Mouse (Mus musculus): ENCODE measurements around the gene Rims3. TPM values are rescaled to one million over a fixed set of nuclear protein-coding genes. Genes with fewer than 3 reads are reported as not detected.
A peak's percentile ranks its signal among the peaks of the same experiment; 100 is the strongest.

The Rims3 gene
- total RNA-seq, 2 experiments from 2014 or later = 175 to 181 TPM

DNA sequence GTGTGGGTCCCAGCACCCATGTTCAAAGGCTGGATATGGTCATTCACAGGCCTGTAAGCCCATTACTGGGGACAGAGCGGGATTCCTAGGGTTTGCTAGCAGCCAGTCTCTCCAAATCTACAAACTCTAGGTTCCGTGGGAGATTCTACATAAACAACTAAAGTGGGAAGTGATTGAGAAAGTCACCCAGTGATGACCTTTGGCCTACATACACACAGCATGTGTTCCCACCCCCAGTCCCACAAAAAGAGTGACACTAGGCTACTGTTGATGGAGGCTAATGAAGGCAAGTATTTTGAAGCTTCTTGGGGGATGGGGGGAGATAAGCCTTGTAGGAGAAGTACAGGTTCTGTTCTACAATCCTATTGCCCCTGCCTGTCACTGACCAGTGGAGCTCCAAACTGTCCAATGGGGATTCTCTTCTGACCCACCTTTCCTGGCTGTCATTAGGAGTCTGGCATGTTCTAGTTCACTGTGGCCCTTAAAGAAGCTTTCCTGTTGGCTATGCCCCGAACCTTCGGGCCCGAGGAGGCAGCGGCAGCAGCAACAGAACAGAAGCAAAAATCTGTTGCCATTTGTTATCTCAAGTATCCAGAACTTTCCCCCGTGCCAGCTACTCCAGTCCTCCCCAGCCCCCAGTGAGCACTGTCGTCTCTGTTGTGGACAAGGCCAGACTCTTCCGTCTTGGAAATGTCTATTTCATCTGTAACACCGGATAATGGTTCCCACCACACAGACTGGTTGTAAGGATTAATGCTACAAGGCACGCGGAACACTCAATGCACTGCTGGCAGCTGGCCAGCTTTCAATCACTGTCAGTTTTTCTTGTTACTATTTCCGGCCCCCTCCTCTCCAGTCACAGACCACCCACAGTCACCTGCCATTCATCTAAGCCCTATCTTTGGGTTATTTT is 30.8 kb downstream of the Rims3 start:
- Histone ChIP-seq H3K27ac (no peak overlapping the region), H3K4me3 (no peak overlapping the region)
- DNase-seq (ENCODE audit: extremely low spot score in 1 of 2, low spot score in 2 of 2) = no peak
- no peak for TF ChIP-seq CTCF (IDR thresholded peaks at IDR 0.05)
- intact Hi-C loops (cut with DNase I) = no loop called here

DNA sequence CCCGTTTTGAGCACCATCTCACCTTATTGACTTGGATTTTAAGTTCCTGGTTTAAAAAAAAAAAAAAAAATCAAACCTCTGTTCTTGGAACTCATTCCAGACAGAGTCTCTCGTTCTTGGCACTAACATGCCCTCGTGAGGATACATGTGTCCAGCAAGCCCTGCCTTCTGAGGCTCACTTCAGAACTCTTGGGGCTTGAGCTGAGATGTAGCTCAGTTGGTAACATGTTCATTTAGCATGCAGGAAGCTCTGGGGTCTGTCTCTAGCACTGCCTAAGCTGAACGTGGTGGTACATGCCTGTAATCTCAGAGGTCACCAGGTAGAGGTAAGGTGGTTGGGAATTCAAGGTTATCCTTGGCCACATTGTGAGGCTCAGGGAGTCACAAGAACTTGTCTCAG is 31.5 kb downstream of the Rims3 start:
- intact Hi-C loops (cut with DNase I) = no loop called here

DNA sequence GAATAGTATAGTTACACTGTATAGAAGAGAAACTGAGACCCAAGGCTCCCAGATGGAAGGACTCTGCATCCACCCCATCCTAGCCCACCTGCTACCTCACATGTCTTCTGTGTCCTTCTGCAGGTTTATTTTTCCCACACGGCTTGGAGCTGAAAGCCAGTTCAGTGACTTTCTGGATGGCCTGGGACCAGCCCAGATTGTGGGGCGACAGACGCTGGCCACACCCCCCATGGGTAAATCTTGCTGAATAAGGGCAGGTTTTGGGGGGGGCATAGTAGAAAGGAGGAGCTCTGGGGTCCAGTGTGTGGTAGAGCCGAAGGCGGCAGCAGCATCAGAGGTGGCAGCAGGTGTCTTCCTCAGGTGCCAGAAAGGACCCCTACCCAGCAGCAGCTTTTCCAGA is 32.2 kb downstream of the Rims3 start:
- no peak overlapping the region for H3K4me3 ChIP-seq
- intact Hi-C loops (cut with DNase I) = loop anchor here (1.0 kb wide), 1 partner anchor 36 kb away; no protein-coding TSS in a partner anchor
- DNase-seq (ENCODE audit: extremely low spot score in 1 of 2, low spot score in 2 of 2) = no peak
- no peak for TF ChIP-seq CTCF (IDR thresholded peaks at IDR 0.05)
- H3K27ac ChIP-seq = no peak overlapping the region

More for the DNA sequence above, 31.5 kb downstream of the Rims3 start:
- H3K4me3 ChIP-seq = no peak overlapping the region
- no peak for DNase-seq (ENCODE audit: extremely low spot score in 1 of 2, low spot score in 2 of 2)
- H3K27ac ChIP-seq = no peak overlapping the region
- no peak for TF ChIP-seq CTCF (IDR thresholded peaks at IDR 0.05)

DNA sequence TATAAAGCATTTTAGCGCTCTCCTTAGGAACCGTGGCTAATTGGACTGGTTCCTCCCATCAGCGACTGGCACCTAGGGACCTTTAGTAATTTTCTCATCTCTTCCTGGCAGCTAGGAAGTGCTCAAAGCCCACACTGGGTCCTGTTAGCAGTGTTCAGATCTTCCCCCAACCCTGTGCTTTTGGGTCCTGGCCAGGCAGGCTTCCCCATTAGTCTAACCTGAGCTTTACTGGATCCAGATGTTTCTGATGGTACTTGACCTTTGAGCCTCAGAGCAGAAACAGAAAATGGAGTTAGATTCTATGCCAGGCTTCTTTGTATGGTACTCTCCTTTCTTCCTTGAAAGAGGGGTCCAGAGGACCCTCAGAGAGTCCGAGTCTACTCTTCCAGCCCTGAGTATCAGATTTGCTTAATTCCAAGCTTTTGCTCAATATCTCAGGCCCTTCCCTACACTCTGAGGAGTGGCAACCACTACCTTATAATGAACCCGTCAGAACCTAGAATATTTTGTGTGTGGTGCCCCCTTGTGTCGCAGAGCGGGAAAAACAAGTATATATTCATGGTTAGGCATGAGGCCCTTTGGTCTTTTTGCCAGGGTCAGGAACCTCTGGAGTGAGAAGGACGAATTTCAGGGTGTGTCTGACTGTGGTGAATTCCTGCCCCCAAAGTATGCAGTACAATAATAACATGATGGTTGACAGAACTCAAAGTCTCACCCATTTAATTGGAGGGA is 32.9 kb downstream of the Rims3 start:
- intact Hi-C loops (cut with DNase I) = loop anchor here (1.0 kb wide), 1 partner anchor 36 kb away; no protein-coding TSS in a partner anchor
- Histone ChIP-seq H3K27ac (no peak overlapping the region), H3K4me3 (no peak overlapping the region)
- peak; percentile 56 to 65 for DNase-seq (ENCODE audit: extremely low spot score in 1 of 2, low spot score in 2 of 2)
- peak; percentile 72 for TF ChIP-seq CTCF (IDR thresholded peaks at IDR 0.05)

DNA sequence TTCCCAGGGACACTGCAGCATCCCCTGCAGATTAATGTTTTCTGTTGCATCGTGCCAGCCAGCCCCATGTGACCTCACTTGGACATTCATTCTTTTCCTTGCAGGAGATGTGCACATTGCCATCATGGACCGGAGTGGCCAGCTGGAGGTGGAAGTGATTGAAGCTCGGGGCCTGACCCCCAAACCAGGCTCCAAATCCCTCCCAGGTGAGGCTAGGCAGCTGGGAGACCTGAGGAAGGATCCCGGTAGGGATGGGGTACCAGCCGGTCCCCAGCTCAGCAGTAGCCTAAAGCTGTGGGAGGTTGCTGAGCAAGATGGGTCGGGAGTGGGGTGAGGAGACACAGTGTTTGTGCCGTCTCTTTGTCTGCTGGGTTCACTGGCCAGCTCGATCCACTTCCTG is 34.3 kb downstream of the Rims3 start:
- no peak for DNase-seq (ENCODE audit: extremely low spot score in 1 of 2, low spot score in 2 of 2)
- no peak for TF ChIP-seq CTCF (IDR thresholded peaks at IDR 0.05)
- intact Hi-C loops (cut with DNase I) = no loop called here
- no peak overlapping the region for H3K27ac ChIP-seq
- H3K4me3 ChIP-seq = no peak overlapping the region

DNA sequence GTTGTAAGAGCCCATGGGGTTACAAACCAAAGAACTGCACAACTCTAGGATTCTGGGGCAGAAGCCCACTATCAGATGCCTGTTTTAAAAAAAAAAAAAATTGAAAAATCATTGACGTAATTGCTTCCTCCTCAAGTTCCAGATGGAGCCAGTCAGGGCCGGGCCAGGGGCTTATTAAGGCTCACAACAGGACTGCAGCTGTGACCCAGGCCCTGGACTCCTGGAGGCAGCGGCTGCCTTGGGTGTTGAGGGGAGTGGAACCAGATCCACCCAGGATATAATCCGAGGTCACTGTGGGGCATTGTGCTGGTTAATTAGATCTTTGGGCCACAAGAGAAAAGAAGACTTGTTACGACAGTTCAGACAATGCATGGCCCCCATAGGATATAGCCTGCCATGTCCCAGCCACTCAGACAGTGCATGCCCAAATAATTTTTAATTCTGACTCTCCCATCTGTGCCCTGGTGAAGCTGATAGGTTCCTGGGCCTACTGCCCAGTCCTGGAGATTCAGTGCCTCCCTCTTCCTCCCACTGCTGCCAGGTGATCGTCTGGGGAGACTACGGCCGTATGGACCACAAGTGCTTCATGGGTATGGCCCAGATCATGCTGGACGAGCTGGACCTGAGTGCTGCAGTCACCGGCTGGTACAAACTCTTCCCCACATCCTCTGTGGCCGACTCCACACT is 36.3 kb downstream of the Rims3 start:
- intact Hi-C loops (cut with DNase I) = no loop called here
- H3K4me3 ChIP-seq = no peak overlapping the region
- no peak overlapping the region for H3K27ac ChIP-seq
- DNase-seq (ENCODE audit: extremely low spot score in 1 of 2, low spot score in 2 of 2) = no peak
- TF ChIP-seq CTCF (IDR thresholded peaks at IDR 0.05) = no peak

DNA sequence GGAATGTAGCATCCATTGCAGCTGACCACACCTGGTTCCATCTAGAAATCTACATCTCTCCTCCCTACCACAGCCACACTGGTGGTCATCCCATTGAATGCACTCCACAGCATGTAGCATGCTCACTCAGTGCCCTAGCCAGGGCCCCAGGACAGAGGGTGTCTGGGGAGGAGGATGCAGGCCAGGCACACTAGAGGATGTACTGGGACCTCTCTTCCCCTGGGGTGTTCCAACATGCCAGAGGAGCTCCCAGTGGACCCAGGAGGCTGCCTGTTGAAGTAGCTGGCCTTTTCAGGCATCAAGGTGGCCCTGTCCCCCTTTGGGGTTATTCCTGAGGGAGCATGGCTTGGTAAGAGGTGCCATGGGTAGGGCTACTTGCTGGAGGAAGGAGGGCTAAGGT is 37.3 kb downstream of the Rims3 start:
- intact Hi-C loops (cut with DNase I) = no loop called here
- TF ChIP-seq CTCF (IDR thresholded peaks at IDR 0.05) = no peak
- H3K27ac ChIP-seq = peak overlapping the region; percentile 77
- no peak overlapping the region for H3K4me3 ChIP-seq
- DNase-seq (ENCODE audit: extremely low spot score in 1 of 2, low spot score in 2 of 2) = no peak

DNA sequence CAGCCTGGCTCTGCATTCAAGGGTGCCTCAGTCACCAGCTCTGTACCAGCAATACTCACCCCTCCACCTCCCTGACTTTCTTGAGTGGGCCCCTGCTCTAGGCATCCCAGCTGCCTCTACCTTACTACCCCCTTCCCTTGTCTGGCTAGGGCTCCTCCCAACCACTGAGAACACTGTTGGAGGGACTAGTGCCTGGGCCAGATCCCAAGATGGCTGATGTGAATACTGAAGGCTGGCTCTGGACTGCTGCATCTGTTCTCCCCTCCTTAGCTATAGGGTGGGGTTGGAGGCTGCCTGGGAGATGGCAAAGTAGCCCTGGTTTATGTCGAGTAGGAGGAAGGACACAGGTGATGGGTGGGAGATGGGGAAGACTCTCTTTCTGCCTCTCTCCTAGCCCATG is 37.9 kb downstream of the Rims3 start:
- H3K27ac ChIP-seq = peak overlapping the region; percentile 77
- intact Hi-C loops (cut with DNase I) = no loop called here
- TF ChIP-seq CTCF (IDR thresholded peaks at IDR 0.05) = no peak

DNA sequence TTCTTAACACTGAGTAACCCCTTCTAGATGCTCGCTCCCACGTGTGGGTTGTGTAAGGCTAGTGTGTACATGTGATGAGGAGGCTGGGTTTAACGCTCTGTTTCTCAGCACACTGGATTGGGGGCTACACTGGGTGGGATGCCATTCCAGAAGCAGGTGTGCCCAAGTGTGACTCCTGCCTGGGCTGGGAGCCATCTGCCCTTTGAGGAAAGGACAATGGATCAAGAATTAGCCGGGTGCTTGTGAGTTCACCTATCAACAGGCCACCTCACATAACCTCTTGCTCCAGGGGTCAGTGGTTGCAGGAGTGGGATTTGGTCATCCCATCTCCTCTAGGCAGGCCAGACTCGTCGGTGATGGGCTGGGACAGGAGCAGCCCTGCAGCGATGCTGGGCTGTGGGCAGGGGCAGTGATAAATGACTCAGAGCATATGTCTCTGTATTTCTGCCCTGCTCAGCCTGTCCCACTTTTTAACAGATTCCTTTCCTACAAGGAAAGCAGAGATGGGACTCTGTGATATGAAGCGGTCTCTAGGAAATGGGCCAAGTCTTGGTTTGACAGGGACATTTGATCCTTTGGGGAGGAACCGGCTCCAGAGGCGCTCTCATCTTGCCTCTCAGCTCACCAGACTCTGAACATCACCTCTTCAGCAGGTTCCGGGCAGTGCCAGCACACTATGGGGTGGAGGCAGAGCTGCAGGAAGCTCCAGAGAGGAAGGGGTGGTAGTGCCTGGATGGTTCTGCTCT is 39.2 kb downstream of the Rims3 start:
- intact Hi-C loops (cut with DNase I) = no loop called here
- Histone ChIP-seq H3K4me3 (no peak overlapping the region), H3K27ac (peak overlapping the region; percentile 77)
- TF ChIP-seq CTCF (IDR thresholded peaks at IDR 0.05) = no peak
- no peak for DNase-seq (ENCODE audit: extremely low spot score in 1 of 2, low spot score in 2 of 2)

More for the DNA sequence above, 37.9 kb downstream of the Rims3 start:
- no peak for DNase-seq (ENCODE audit: extremely low spot score in 1 of 2, low spot score in 2 of 2)
- no peak overlapping the region for H3K4me3 ChIP-seq

DNA sequence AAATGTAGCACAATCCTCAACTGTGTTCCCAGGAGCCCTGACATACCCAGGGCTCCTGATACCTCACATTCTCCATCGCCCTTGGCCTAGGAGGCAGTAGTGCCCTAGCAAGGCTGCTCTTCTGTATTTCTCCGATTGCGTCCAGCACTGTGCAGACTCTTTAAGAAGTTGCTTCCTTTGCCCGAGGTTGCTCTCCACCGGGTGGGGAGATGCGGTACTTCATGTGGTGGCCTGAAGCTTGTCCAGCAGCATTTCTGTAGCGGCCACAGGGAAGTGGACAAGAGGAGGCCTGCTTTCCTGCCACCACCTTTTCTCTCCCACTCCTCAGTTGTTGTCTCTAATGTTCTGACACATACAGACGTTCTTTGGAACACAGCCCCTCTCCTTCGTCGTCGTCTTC is 40.0 kb downstream of the Rims3 start:
- peak overlapping the region; percentile 77; the same call in 1 of the 2 replicates for H3K27ac ChIP-seq
- intact Hi-C loops (cut with DNase I) = no loop called here
- no peak for DNase-seq (ENCODE audit: extremely low spot score in 1 of 2, low spot score in 2 of 2)

DNA sequence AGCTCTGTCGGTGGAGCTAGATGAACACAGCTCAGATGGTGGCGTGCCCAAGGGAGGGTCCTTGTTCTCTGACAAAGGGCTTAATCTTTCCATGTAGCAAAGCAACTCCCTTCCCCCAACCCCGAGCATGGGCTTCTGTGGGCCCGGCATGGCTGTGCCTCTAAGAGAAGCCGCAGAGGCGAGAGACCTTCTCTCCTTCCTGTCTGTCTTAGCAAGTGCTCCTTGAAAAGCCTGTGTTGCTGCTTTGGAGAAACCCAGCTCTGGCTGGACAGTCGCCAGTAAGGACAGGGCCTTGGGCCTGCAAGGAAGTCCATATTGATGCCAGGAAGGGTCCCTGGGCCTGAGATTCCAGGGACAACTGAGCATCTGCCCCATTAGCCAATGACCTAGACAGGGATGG is 40.6 kb downstream of the Rims3 start:
- H3K4me3 ChIP-seq = no peak overlapping the region
- H3K27ac ChIP-seq = peak overlapping the region; percentile 4
- TF ChIP-seq CTCF (IDR thresholded peaks at IDR 0.05) = no peak
- intact Hi-C loops (cut with DNase I) = no loop called here
- no peak for DNase-seq (ENCODE audit: extremely low spot score in 1 of 2, low spot score in 2 of 2)

More for the DNA sequence above, 40.0 kb downstream of the Rims3 start:
- TF ChIP-seq CTCF (IDR thresholded peaks at IDR 0.05) = no peak; the same call in 1 of the 2 replicates
- no peak overlapping the region for H3K4me3 ChIP-seq
